Mouse (Mus musculus) CH12.LX (cell line): ENCODE measurements at regions not wholly inside any gene's neighbourhood (a gene's known extent, or its start where the extent isn't known, plus 50 kb on each side); places are given as distances from the start of the nearest gene placed in this dataset.

Experiments used
- CTCF ChIP-seq, 2 experiments: IDR thresholded peaks in 1 of 2; conservative IDR thresholded peaks in 1 of 2; 2 replicates each; pipeline ENCODE4 v1.5.1; 2011 to 2012; ENCODE audit warnings: low read depth in 2 of 2, low read length in 2 of 2, improper control_type of control experiment in 1 of 2, inconsistent platforms in 1 of 2, mild to moderate bottlenecking in 1 of 2, moderate library complexity in 1 of 2
- ELF1 ChIP-seq: IDR thresholded peaks from 2 replicates; pipeline ENCODE4 v1.6.1; 2014; ENCODE audit warnings: low read depth, mild to moderate bottlenecking, inconsistent platforms, low read length, improper control_type of control experiment
- EP300 ChIP-seq: IDR thresholded peaks from 2 replicates; pipeline ENCODE4 v1.6.1; 2011; ENCODE audit warnings: low read length, improper control_type of control experiment
- JUN ChIP-seq: IDR thresholded peaks from 2 replicates; pipeline ENCODE4 v1.6.1; 2011; ENCODE audit warnings: low read depth, mild to moderate bottlenecking, low read length, improper control_type of control experiment, moderate library complexity; ENCODE audit not compliant: insufficient read depth
- MYC ChIP-seq: IDR thresholded peaks from 2 replicates; pipeline ENCODE4 v1.6.1; 2011; ENCODE audit warnings: low read depth, mild to moderate bottlenecking, improper control_type of control experiment, low read length
- NRF1 ChIP-seq: IDR thresholded peaks from 2 replicates; pipeline ENCODE4 v1.6.1; 2014; ENCODE audit warnings: low read depth, mild to moderate bottlenecking, inconsistent platforms, low read length, improper control_type of control experiment, moderate library complexity
- POLR2A ChIP-seq: IDR thresholded peaks from 2 replicates; pipeline ENCODE4 v1.6.1; 2011; ENCODE audit warnings: low read depth, mild to moderate bottlenecking, improper control_type of control experiment, low read length

DNA sequence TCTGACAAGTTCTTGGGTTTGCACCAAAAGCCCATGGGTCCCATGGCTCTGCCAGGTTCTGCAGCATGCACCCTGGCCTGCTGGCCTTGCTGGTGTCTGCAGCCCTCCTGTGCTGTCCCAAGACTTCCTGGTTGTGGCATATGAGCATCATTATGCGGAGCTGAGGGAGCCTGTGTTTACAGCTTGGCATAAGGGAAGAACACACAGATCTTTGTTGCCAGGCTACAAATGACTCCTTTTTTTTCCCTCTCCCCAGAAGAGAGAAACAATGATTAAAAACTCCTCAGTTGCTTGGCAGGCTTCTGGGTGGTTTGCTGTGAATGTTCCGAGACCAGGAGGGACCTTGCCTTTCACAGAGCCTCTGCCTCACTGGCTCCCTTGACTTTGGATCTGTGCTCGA lies 323.6 kb upstream of the Zmiz1 start:
- no peak for TF ChIP-seq CTCF (conservative IDR thresholded peaks at IDR 0.05 in 1 of 2, IDR thresholded peaks at IDR 0.05 in 1 of 2; ENCODE audit: low read depth in 2 of 2, low read length in 2 of 2)
- no peak for TF ChIP-seq MYC
- no peak for TF ChIP-seq JUN
- TF ChIP-seq ELF1, result no peak
- TF ChIP-seq NRF1, result no peak
- no peak for TF ChIP-seq POLR2A
- no peak for TF ChIP-seq EP300
